ENCODE assay signal across 8 mouse cellular contexts in genomic region chr19:46136639-46137580, GRCm38 (mm10). TPM values are rescaled to one million over a fixed set of nuclear protein-coding genes. Genes with fewer than 3 reads are reported as not detected.
A peak's percentile ranks its signal among the peaks of the same experiment; 100 is the strongest.
DNase-seq lines count a peak whose midpoint lies in the region; ATAC-seq lines count a peak whose summit lies in the region.

No protein-coding gene starts in this region.

- no peak overlapping the region for H3K9ac ChIP-seq in intestine, embryonic 14.5 days (ENCODE audit: low read length)
- H3K9ac ChIP-seq in limb, embryonic 15.5 days: no peak overlapping the region
- H3K9ac ChIP-seq in midbrain, embryonic 16.5 days (ENCODE audit: low read depth, low read length): peak overlapping the region; percentile 70

- DNase-seq in cerebellum, adult 8-10 months: peak; percentile 41
- DNase-seq in cerebellum, adult 9-10 months: no peak
- DNase-seq in embryo, embryonic 10.5 days (ENCODE audit: low spot score): peak; percentile 78
- DNase-seq in gastrocnemius, postnatal 36 days: peak; percentile 50 to 55
- peak; percentile 84 for DNase-seq in intestine, embryonic 14.5 days (ENCODE audit: low spot score)
- DNase-seq in spleen, postnatal 36 days (ENCODE audit: low spot score in 2 of 2): peak; percentile 67 to 72

- ATAC-seq in intestine, embryonic 14.5 days (replicated peaks; ENCODE audit: low FRiP score, low TSS enrichment, low read depth): peak; percentile 51; the same call in 1 of the 2 replicates
- no peak for ATAC-seq in limb, embryonic 15.5 days (ENCODE audit: insufficient number of reproducible peaks, low FRiP score, low TSS enrichment, low read depth)
- no peak for ATAC-seq in midbrain, embryonic 16.5 days

- H3K4me3 ChIP-seq in intestine, embryonic 14.5 days (ENCODE audit: low read depth, low read length): peak overlapping the region; percentile 48
- peak overlapping the region; percentile 51 for H3K4me3 ChIP-seq in limb, embryonic 15.5 days
- peak overlapping the region; percentile 63 for H3K4me3 ChIP-seq in midbrain, embryonic 16.5 days (ENCODE audit: low read depth, low read length)

- peaks cover 78% of the 10 kb centered on the region for H3K27me3 ChIP-seq in intestine, embryonic 14.5 days (replicated peaks; ENCODE audit: control insufficient read depth, insufficient read depth, low read length)
- H3K27me3 ChIP-seq in limb, embryonic 15.5 days: peaks cover 87% of the 10 kb centered on the region
- peaks cover 49% of the 10 kb centered on the region for H3K27me3 ChIP-seq in midbrain, embryonic 16.5 days (ENCODE audit: control insufficient read depth, insufficient read depth, low read depth, low read length)

- peaks cover 21% of the 10 kb centered on the region for H3K4me1 ChIP-seq in intestine, embryonic 14.5 days (replicated peaks; ENCODE audit: control insufficient read depth, insufficient read depth, low read length)
- peaks cover 24% of the 10 kb centered on the region for H3K4me1 ChIP-seq in limb, embryonic 15.5 days
- peaks cover 13% of the 10 kb centered on the region; the same call in 1 of the 2 replicates for H3K4me1 ChIP-seq in midbrain, embryonic 16.5 days (ENCODE audit: control insufficient read depth, insufficient read depth, low read length)

- intact Hi-C loops in gastrocnemius, postnatal 36 days (cut with DNase I): no loop called here

- 3% methylated on average over 49 of the region's 49 CpGs for WGBS in intestine, embryonic 14.5 days
- WGBS in limb, embryonic 15.5 days: 4% methylated on average over 49 of the region's 49 CpGs
- 2% methylated on average over 49 of the region's 49 CpGs for WGBS in midbrain, embryonic 16.5 days

- no peaks in the 10 kb centered on the region for H3K9me3 ChIP-seq in intestine, embryonic 14.5 days (ENCODE audit: control insufficient read depth, low read length)
- H3K9me3 ChIP-seq in limb, embryonic 15.5 days: no peaks in the 10 kb centered on the region
- H3K9me3 ChIP-seq in midbrain, embryonic 16.5 days (replicated peaks; ENCODE audit: control insufficient read depth, low read length, poor library complexity, severe bottlenecking): no peaks in the 10 kb centered on the region

- H3K36me3 ChIP-seq in intestine, embryonic 14.5 days (ENCODE audit: control insufficient read depth, insufficient read depth, low read length): no peaks in the 10 kb centered on the region
- H3K36me3 ChIP-seq in limb, embryonic 15.5 days: no peaks in the 10 kb centered on the region
- no peaks in the 10 kb centered on the region for H3K36me3 ChIP-seq in midbrain, embryonic 16.5 days (ENCODE audit: control insufficient read depth, insufficient read depth, low read length)

- no peak overlapping the region for H3K27ac ChIP-seq in intestine, embryonic 14.5 days (ENCODE audit: low read depth)
- no peak overlapping the region for H3K27ac ChIP-seq in limb, embryonic 15.5 days
- H3K27ac ChIP-seq in midbrain, embryonic 16.5 days (ENCODE audit: low read length): no peak overlapping the region

- H3K4me2 ChIP-seq in intestine, embryonic 14.5 days (ENCODE audit: low read length): peak overlapping the region; percentile 100
- peak overlapping the region; percentile 100 for H3K4me2 ChIP-seq in limb, embryonic 15.5 days
- peak overlapping the region; percentile 100 for H3K4me2 ChIP-seq in midbrain, embryonic 16.5 days (ENCODE audit: low read length)

RNA-seq across cellular contexts. Expression of gene Elovl3, which starts 5.2 kb away (rescaled TPM):
- total RNA-seq in gastrocnemius, postnatal 36 days (2021): not detected
- polyA plus RNA-seq in intestine, embryonic 14.5 days (2014; fragmentation: Nextera tagmentation; extraction: Ambion mirVana): not detected in 2 replicates
- 0.40 and 0.66 TPM in 2 replicates for polyA plus RNA-seq in limb, embryonic 15.5 days (2015; fragmentation: Nextera tagmentation; extraction: Ambion mirVana)
- polyA plus RNA-seq in midbrain, embryonic 16.5 days (2015; fragmentation: Nextera tagmentation; extraction: Ambion mirVana): 0.15 and 0.17 TPM in 2 replicates

RNA-seq across cellular contexts. Expression of gene Pitx3, which starts 11.2 kb away (rescaled TPM):
- 1 to 10 TPM; 5.0 to 9.7 TPM for total RNA-seq in gastrocnemius, postnatal 36 days (2021)
- not detected in 2 replicates for polyA plus RNA-seq in intestine, embryonic 14.5 days (2014; fragmentation: Nextera tagmentation; extraction: Ambion mirVana)
- 5.4 and 8.5 TPM in 2 replicates for polyA plus RNA-seq in limb, embryonic 15.5 days (2015; fragmentation: Nextera tagmentation; extraction: Ambion mirVana)
- 1.6 and 2.0 TPM in 2 replicates for polyA plus RNA-seq in midbrain, embryonic 16.5 days (2015; fragmentation: Nextera tagmentation; extraction: Ambion mirVana)

RNA-seq across cellular contexts. Expression of gene Gbf1, which starts 15.4 kb away (rescaled TPM):
- total RNA-seq in gastrocnemius, postnatal 36 days (2021): 10 to 100 TPM; 42.9 to 48.0 TPM
- polyA plus RNA-seq in intestine, embryonic 14.5 days (2014; fragmentation: Nextera tagmentation; extraction: Ambion mirVana): 41.6 and 42.7 TPM in 2 replicates
- 73.8 and 76.7 TPM in 2 replicates for polyA plus RNA-seq in limb, embryonic 15.5 days (2015; fragmentation: Nextera tagmentation; extraction: Ambion mirVana)
- polyA plus RNA-seq in midbrain, embryonic 16.5 days (2015; fragmentation: Nextera tagmentation; extraction: Ambion mirVana): 62.8 and 66.9 TPM in 2 replicates
